Mouse (Mus musculus) G1E (cell line): ENCODE results near the gene Fam169b.

Experiments used
- CTCF ChIP-seq: IDR thresholded peaks from 2 replicates; pipeline ENCODE4 v1.5.1; 2012; ENCODE audit warnings: low read depth, low read length, inconsistent platforms, mixed read lengths
- GATA1 ChIP-seq: IDR thresholded peaks from 2 replicates; pipeline ENCODE4 v1.6.1; 2012; ENCODE audit warnings: borderline replicate concordance, low read length, inconsistent platforms, mixed read lengths
- TAL1 ChIP-seq: conservative IDR thresholded peaks from 2 replicates; pipeline ENCODE4 v1.6.1; 2012; ENCODE audit warnings: low read depth, low read length, inconsistent platforms, mixed read lengths

- TF ChIP-seq CTCF = no peak
- no peak for TF ChIP-seq TAL1
- TF ChIP-seq GATA1 = no peak
Observed at GRCm38 (mm10) chr7:68298381-68299076, 24.9 kb downstream of the Fam169b start.
